Comparison of ENCODE assay signal across 25 mouse cellular contexts in genomic region chr3:133518801-133519200, GRCm38 (mm10). TPM values are rescaled to one million over a fixed set of nuclear protein-coding genes. Genes with fewer than 3 reads are reported as not detected.
A peak's percentile ranks its signal among the peaks of the same experiment; 100 is the strongest.
DNase-seq lines count a peak whose midpoint lies in the region; ATAC-seq and TF ChIP-seq lines count a peak whose summit lies in the region.
"Had no signal": no experiment of that assay in that cellular context is flagged by ENCODE, and none has a peak within 500 bp of the region (broad histone marks: within the 10 kb centered on the region; RNA-seq: fewer than 3 reads in every experiment).

No protein-coding gene starts in this region.

- TF ChIP-seq RAD21 in MEL (IDR thresholded peaks at IDR 0.05; ENCODE audit: low read depth, low read length), result no peak

- peak; percentile 61 for ATAC-seq in granulocyte monocyte progenitor cell, adult 5-6 weeks (replicated peaks; ENCODE audit: poor library complexity, severe bottlenecking)
- ATAC-seq: forebrain, embryonic 13.5 days; hindbrain, postnatal 0 days; intestine, embryonic 16.5 days; liver, embryonic 12.5 days; liver, postnatal 0 days; midbrain, embryonic 13.5 days had no signal

- H3K4me1 ChIP-seq in MEL (ENCODE audit: control insufficient read depth in 1 of 2, insufficient read depth in 2 of 2, low read length in 2 of 2), result peaks cover 11 to 23% of the 10 kb centered on the region in 2 experiments
- H3K4me1 ChIP-seq: hindbrain, embryonic 12.5 days; midbrain, embryonic 13.5 days; neural tube, embryonic 13.5 days had no signal

- peak; percentile 14 to 17 for DNase-seq in spleen, postnatal 36 days (ENCODE audit: low spot score in 2 of 2)
- DNase-seq in spleen, postnatal 14 days (ENCODE audit: low spot score in 2 of 2), result no peak
- peak; percentile 48 for DNase-seq in MEL (ENCODE audit: low read depth, low spot score)
- peak; percentile 32 for DNase-seq in splenic B cell, adult 2 months (ENCODE audit: low read depth, low spot score)
- no peak for DNase-seq in cerebellum, adult 9-10 months
- DNase-seq in left cerebral cortex, postnatal 14 days (ENCODE audit: low spot score in 2 of 2), result no peak
- no peak for DNase-seq in urinary bladder, adult 2 months (ENCODE audit: low spot score)
- DNase-seq: adrenal gland, postnatal 25 days; cerebellum, adult 18-20 months; cerebellum, postnatal 14 days; gastrocnemius, postnatal 36 days; heart, postnatal 14 days; left cerebral cortex, postnatal 4 days; liver, postnatal 0 days; lung, postnatal 36 days; thymus, adult 18-20 months; thymus, postnatal 36 days had no signal

- no peak overlapping the region; the same call in 1 of the 2 replicates for H3K27ac ChIP-seq in MEL (ENCODE audit: control insufficient read depth, low read depth, low read length)
- H3K27ac ChIP-seq: forebrain, embryonic 13.5 days; hindbrain, embryonic 12.5 days; hindbrain, postnatal 0 days; liver, embryonic 12.5 days; midbrain, embryonic 13.5 days; neural tube, embryonic 13.5 days had no signal

- no peak for TF ChIP-seq EP300 in MEL (IDR thresholded peaks at IDR 0.05; ENCODE audit: low read depth in 1 of 2, low read length in 2 of 2)

- H3K79me2 ChIP-seq in MEL (ENCODE audit: control insufficient read depth, insufficient read depth, low read length, poor library complexity), result peaks cover 8% of the 10 kb centered on the region; the same call in 1 of the 2 replicates

- TF ChIP-seq POLR2A in MEL (IDR thresholded peaks at IDR 0.05; ENCODE audit: control insufficient read depth in 1 of 2, insufficient read depth in 1 of 2, low read depth in 1 of 2, low read length in 2 of 2, poor library complexity in 1 of 2), result no peak

- TF ChIP-seq CTCF in MEL (IDR thresholded peaks at IDR 0.05 in 2 of 3, conservative IDR thresholded peaks at IDR 0.05 in 1 of 3; ENCODE audit: control insufficient read depth in 1 of 3, insufficient read depth in 1 of 3, low read depth in 2 of 3, low read length in 3 of 3, poor library complexity in 1 of 3, severe bottlenecking in 1 of 3), result no peak

- intact Hi-C loops in left cerebral cortex, postnatal 14 days (cut with DNase I), result no loop called here

- no peaks in the 10 kb centered on the region for H3K9me3 ChIP-seq in MEL (replicated peaks; ENCODE audit: insufficient read depth, low read length)
- H3K9me3 ChIP-seq: forebrain, embryonic 13.5 days; hindbrain, embryonic 12.5 days; liver, embryonic 12.5 days; midbrain, embryonic 13.5 days; neural tube, embryonic 13.5 days had no signal

- H3K4me3 ChIP-seq in MEL (ENCODE audit: control insufficient read depth in 1 of 2, insufficient read depth in 1 of 2, low read depth in 2 of 2, low read length in 2 of 2), result no peak overlapping the region
- H3K4me3 ChIP-seq: forebrain, embryonic 13.5 days; hindbrain, embryonic 12.5 days; liver, embryonic 12.5 days; midbrain, embryonic 13.5 days; neural tube, embryonic 13.5 days had no signal

- H3K9ac ChIP-seq in MEL (ENCODE audit: control insufficient read depth, low read depth, low read length, poor library complexity, severe bottlenecking), result no peak overlapping the region
- H3K9ac ChIP-seq: forebrain, embryonic 13.5 days; hindbrain, embryonic 12.5 days; liver, embryonic 12.5 days; liver, postnatal 0 days; midbrain, embryonic 13.5 days; neural tube, embryonic 13.5 days had no signal

- H3K36me3 ChIP-seq in MEL (ENCODE audit: control insufficient read depth in 1 of 2, insufficient read depth in 2 of 2, low read length in 2 of 2), result peaks cover 5 to 31% of the 10 kb centered on the region in 2 experiments; a peak in 3 of 4 replicates
- no peaks in the 10 kb centered on the region for H3K36me3 ChIP-seq in splenic B cell, adult 2 months (ENCODE audit: control insufficient read depth, insufficient read depth, low read length, poor library complexity, severe bottlenecking)

- no peaks in the 10 kb centered on the region for H3K27me3 ChIP-seq in MEL (ENCODE audit: control insufficient read depth in 1 of 2, insufficient read depth in 2 of 2, low read length in 2 of 2)
- H3K27me3 ChIP-seq in splenic B cell, adult 2 months (ENCODE audit: control insufficient read depth, insufficient read depth, low read length, poor library complexity, severe bottlenecking), result no peaks in the 10 kb centered on the region
- H3K27me3 ChIP-seq: forebrain, embryonic 13.5 days; hindbrain, embryonic 12.5 days; liver, embryonic 12.5 days; midbrain, embryonic 13.5 days; neural tube, embryonic 13.5 days had no signal

TF ChIP-seq in MEL, 35 proteins besides CTCF, POLR2A, EP300 and RAD21:
- TF ChIP-seq JUND (IDR thresholded peaks at IDR 0.05; ENCODE audit: low read depth, low read length) (no peak), MYB (IDR thresholded peaks at IDR 0.05; ENCODE audit: low read depth, low read length) (0 out of 2 replicates have a peak, but pooled peaks have one; percentile 13)

RNA-seq across cellular contexts. Expression of gene Tet2, which starts 26.1 kb away (rescaled TPM):
- 6.8 and 9.4 TPM in 2 replicates for total RNA-seq in MEL (2012; rRNA removed)
- 100 to 1,000 TPM in 1 of 2 experiments, 10 to 100 TPM in 1; 10.9 to 101 TPM for polyA plus RNA-seq in MEL (2012; ENCODE audit: insufficient read depth in 1 of 2, insufficient read length in 2 of 2, low read depth in 1 of 2, low replicate concordance in 2 of 2, missing spikeins in 1 of 2)
- 79.7 and 95.8 TPM in 2 replicates for total RNA-seq in granulocyte monocyte progenitor cell, adult 5-6 weeks (2014; fragmentation: Nextera tagmentation)
- total RNA-seq in granulocyte monocyte progenitor cell, adult 5-6 weeks (2017), result 60.2 and 63.6 TPM in 2 replicates
- 10 to 100 TPM; 46.1 to 48.1 TPM for total RNA-seq in left cerebral cortex, postnatal 14 days (2021)
- 14.4 and 22.9 TPM in 2 replicates for polyA plus RNA-seq in urinary bladder, adult 2 months (2012; rRNA removed)

Comparison
In these comparisons a context has a peak if more than half of its experiments do, and no peak if none do; other contexts are left out.
1. DNase-seq: peak in spleen, postnatal 36 days (2 of 2), MEL (single experiment) and splenic B cell, adult 2 months (single experiment); none in spleen, postnatal 14 days (0 of 2), cerebellum, adult 9-10 months (single experiment), left cerebral cortex, postnatal 14 days (0 of 2) and urinary bladder, adult 2 months (single experiment).